Mouse (Mus musculus): ENCODE results near the gene Tars. TPM values are rescaled to one million over a fixed set of nuclear protein-coding genes. Genes with fewer than 3 reads are reported as not detected.

Tars gene
- polyA plus RNA-seq (2014; fragmentation: Illumina TruSeq; extraction: RNeasy Lipid Tissue Mini Kit (QIAGEN cat#74804); ENCODE audit: low read depth, low replicate concordance) = 120 TPM

GRCm38 (mm10) chr15:11399356-11400067 is at the start of gene Tars:
TSS of gene Tars (minus strand) at chr15:11399665.

All from liver, adult 10 weeks (tissue).